Mouse (Mus musculus) layer of hippocampus, adult 8-10 months (tissue): ENCODE measurements around the gene Sipa1l1. TPM values are rescaled to one million over a fixed set of nuclear protein-coding genes. Genes with fewer than 3 reads are reported as not detected.
"Not testable (repeated sequence)": the region's sequence is repeated elsewhere in the genome, so short reads cannot be mapped to it uniquely, and the experiment has no call there.

Experiments
- DNase-seq, 2 experiments: peaks; one replicate each; pipeline ENCODE4 v3.0.0; 2022; ENCODE audit warnings: low spot score in 2 of 2
- total RNA-seq, 4 experiments: library from RNA; stranded (reverse); gene quantifications; 2 replicates each; pipeline ENCODE4 v1.2.4; 2022

Gene Sipa1l1
- total RNA-seq, 4 experiments from 2014 or later = 199 to 249 (median 219) TPM

DNA sequence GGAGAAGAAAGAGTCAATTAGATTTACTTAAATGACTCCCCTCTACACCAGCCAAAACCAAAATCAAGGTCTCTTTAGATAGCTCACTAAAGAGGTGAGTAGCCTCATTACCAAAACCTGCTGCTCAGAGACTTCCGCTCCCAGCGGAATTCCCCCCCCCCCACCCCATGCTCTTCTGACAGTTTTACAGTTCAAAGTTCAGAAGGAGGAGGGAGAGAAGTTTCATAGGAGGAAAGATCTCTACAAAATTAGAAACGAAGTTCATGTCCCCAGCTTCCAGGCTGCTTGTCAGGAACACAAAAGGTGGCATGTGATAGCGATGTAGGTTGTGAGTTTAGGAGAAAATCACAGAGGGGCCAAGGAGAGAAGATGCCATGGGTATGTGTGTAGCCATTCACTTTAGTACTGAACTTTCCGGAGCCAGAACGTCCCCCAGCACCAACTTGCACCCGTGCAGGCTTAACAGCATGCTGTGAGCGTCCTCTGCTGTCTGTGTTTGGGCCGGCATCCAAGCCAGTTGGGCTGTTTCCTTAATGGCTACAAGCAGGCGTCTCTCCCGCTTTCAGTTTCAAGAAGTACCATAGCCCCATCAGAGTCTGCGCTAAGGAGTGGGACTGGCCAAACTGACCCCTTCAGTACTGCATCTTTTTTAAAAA lies 300.7 kb downstream of the Sipa1l1 start:
- peak; percentile 83 to 90 for DNase-seq

GRCm38 (mm10) chr12:82470362-82470936 lies 301.3 kb downstream of the Sipa1l1 start:
- DNase-seq = peak; percentile 77 to 80

DNA sequence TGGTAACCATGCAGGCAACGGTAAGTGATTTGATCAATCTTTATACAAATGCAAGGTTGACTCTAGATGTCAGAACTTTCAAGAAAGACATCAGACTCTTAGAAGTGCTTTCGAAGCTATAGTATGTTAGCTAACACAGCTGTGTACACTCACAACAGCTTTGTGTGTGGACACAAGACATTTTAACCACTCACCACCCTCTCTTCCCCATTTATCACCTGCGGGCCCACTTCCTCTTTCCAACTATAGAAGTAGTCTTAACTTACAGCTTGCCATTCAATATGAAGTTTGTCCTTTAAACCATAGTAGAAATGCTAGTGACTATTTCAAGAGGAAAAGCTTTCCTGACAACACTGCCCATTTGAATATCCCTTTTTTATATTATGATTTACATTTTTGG lies 303.7 kb downstream of the Sipa1l1 start:
- DNase-seq = no peak

DNA sequence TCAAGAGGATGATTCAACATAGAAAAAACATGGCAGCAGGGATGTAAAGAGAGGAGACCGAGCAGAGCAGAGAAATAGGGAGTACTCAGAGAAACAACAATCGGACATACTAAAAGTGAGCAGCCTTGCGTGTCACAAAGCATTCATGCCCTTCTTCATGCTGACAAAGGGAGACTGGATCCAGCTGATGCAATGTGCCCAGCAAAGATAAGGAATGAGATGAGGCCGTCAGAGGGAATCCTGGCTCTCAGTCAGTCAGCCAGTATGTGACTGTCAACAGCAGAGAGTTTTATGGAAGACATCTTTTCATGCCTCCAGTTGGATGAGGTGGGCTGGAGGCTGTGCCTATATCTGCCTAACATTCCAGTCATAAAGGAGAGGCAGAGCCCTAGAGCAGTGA lies 304.1 kb downstream of the Sipa1l1 start:
- no peak for DNase-seq

- no peak for DNase-seq
Measured at GRCm38 (mm10) chr12:82474409-82474808, 305.3 kb downstream of the Sipa1l1 start.

- no peak for DNase-seq
Measured at GRCm38 (mm10) chr12:82476028-82476427, 306.9 kb downstream of the Sipa1l1 start.

GRCm38 (mm10) chr12:82476580-82476979 lies 307.5 kb downstream of the Sipa1l1 start:
- no peak for DNase-seq

- no peak for DNase-seq
Measured at GRCm38 (mm10) chr12:82477826-82478225, 308.7 kb downstream of the Sipa1l1 start.

DNA sequence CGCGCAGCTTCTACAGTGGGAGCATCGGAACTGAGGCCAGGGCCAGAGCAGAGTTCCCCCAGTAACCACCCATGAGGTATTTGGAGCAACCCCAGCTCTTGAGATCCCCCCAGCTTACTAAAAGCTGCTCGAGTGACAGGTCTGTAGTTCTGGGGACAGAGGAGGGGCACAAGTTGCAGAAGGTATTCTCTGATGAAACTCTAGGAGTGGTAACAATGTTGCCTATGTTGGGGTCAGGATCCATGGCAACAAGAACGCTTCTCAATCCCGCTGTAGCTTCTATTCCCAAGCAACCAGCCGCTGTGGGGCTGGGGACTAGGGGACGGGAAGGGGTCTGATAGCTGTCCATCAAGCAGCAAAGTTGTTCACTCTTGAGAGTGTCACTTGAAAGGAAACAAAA lies 309.1 kb downstream of the Sipa1l1 start:
- no peak for DNase-seq

GRCm38 (mm10) chr12:82479393-82479792 lies 310.3 kb downstream of the Sipa1l1 start:
- DNase-seq = no peak

DNA sequence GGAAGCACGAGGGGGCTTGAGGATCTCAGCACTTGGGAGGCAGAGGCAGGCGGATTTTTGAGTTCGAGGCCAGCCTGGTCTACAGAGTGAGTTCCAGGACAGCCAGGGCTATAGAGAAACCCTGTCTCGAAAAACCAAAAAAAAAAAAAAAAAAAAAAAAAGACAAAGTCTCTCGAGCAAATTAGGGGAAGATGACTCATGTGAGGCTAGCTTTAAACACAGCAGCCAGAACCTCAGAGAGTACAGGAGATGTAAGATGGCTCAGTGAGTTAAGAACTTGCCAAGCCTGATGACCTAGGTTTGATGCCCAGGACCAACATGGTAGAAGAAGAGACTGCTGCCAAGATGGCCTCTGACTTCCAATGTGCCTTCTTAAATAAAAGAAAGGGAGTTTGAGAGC lies 311.3 kb downstream of the Sipa1l1 start:
- DNase-seq = not testable (repeated sequence)

DNA sequence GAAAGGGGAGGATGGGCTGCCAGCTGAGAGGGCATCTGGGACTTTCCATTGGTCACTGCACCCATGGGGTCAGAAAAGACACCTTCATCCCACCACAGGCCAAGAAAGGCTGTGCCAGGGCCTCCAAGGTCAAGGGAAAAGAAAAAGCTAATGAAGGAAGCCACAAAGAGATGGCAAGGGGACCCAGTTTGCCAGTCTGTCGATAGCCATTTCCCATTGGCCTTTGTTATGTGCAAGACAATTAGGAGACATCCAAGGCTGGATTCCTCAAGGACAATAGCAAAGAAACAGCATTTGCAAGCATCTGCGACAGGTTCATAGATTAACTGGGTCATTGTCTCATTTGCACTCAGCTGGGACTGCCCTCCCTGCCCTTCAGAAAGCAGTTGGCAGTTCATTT lies 316.3 kb downstream of the Sipa1l1 start:
- DNase-seq = no peak

DNA sequence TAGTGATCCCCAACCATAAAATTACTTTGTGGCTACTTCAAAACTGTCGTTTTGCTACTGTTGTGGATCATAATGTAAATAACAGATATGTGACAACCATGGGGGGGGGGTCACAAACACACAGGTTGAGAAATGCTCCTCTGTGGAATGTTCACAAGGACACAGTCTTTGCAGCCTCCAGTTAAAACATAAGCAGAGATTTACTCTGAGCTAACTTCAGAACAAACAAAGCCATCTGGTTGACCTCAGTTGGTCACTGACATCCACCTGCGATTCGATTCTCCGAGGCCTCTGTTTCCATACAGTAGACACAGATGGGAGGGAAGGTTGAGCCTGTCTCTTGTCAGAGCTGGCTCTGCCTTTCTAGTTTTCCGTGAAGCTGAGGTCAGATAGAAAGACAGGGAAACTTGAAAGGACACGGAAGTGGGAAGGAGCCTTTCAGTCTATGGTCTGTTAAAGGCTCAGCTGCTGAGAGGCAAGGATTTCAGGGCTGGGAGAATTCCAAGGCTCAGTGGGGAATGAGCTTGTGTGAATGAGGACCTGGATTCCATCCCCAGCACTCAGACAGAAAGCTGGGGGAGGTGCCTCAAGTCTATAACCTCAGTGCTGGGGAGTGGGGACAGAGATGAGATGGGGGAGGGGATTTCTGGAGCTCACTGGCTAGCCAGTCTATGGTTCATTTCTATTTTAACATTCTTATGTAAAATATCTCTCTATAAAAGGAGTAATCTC lies 317.9 kb downstream of the Sipa1l1 start:
- DNase-seq = no peak

GRCm38 (mm10) chr12:82489093-82489492 lies 320.0 kb downstream of the Sipa1l1 start:
- DNase-seq = peak in 1 of 2 experiments; percentile 22

- DNase-seq = no peak
Measured at GRCm38 (mm10) chr12:82489621-82490020, 320.5 kb downstream of the Sipa1l1 start.

DNA sequence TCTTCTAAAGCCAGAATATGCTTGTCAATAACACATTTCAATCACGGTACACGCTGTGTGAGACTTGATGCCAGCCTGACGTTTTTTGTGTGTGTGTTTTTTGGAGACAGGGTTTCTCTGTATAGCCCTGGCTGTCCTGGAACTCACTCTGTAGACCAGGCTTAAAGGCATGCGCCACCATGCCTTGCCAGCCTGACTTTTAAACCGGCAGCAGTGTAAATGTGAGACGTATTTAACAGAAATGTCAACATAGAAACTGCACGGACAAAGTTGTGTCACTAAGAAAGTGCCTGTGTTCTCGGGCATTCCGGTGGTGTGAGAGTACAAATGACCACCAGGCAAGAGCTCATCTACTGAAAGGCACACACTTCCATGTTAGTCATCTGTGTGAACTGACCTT lies 323.3 kb downstream of the Sipa1l1 start:
- DNase-seq = no peak

DNA sequence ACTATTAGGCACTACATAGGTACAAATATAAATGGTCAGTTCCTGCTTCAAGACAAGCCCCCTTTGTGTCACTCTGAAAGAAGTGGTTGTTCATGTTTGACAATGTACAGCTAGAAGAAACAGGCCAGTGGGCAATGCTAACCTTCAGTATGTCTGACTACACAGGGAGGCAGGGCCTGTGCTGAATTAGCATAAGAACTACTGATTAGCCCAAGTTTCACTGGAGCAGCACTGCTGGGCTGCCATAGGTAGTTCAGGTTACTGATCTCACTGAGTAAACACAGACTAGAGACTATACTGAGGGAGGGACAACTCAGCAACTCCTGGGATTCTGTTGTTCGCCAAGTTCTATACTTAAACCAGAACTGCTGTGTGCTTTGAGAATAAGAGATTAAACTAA lies 324.1 kb downstream of the Sipa1l1 start:
- DNase-seq = not testable (repeated sequence)

DNA sequence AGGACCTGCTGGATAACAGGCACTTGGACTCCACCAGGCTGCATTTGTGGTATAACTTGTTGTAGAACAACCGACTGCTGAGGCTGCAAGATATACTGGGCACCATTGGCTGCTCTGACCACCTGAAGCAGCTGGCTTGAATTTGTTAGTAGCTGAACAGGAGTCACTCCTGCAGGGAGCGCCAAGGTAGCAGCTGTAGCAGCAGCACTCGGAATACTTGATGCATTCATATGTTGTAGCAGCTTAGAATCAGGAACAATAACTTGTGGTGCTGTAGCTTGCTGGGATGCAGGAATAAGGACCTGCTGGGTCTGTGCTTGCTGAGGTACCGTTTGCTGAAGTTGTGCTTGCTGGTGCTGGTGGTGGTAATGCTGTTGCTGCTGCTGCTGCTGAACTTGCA lies 326.8 kb downstream of the Sipa1l1 start:
- DNase-seq = no peak

DNA sequence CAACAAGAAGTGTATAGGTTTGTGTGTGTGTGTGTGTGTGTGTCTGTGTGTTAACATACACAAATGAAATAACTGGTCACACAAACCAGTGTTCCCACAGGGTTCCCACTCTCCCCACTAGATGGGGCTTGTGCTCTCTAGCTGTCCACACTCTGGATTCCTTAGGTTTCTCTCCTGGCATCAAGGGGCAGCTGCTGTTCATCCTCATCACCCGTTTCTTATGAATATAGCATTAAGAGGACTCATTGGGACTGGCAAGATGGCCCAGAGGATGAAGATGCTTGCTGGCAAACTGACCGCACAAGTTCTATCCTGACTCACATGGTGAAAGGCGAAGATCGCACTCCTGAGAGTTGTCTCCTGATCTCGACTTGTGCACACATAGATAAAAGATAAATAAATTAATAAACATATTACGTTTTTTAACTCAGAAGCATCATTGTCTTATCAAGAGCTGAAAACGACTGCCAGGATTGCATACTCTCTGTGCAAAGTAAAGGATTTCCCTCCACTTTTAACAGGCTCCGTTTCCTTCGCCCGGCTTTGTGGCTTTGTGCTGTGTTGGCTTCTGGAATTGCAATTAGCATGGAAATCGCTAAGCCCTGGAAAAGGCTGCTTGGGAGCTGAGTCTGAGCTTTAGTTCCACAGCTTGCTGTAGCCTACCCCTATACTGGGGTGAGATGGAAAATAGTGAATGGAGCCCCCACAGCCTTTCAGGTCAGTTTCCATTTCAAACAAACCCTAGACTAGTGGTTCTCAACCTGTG lies 328.9 kb downstream of the Sipa1l1 start:
- peak; percentile 29 to 67 for DNase-seq

DNA sequence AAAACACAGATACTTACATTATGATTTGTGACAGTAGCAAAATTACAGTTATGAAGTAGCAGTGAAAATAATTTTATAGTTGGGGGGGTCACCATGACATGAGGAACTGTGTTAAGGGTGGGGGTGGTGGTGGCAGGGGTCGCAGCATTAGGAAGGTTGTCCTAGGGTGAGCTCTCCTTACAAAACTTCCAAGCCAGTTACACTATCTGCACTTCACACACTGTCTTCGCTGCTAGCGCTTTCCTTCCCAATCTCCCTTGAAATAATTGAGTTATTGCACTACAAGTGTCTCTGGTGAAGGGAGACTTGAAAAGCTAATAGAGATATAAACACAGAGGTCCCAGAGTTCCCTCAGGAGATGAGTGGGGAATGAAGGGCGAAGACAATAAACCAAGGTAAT lies 329.6 kb downstream of the Sipa1l1 start:
- no peak for DNase-seq

GRCm38 (mm10) chr12:82499731-82500130 lies 330.6 kb downstream of the Sipa1l1 start:
- DNase-seq = no peak
